Mouse (Mus musculus) limb, embryonic 14.5 days (tissue): ENCODE results near the gene Nek9. TPM values are rescaled to one million over a fixed set of nuclear protein-coding genes. Genes with fewer than 3 reads are reported as not detected.
A peak's percentile ranks its signal among the peaks of the same experiment; 100 is the strongest.

ENCODE experiments used
- ATAC-seq: fragments of 200-750 bp; cut with Nextera tagmentation; 2 replicates; pipeline ENCODE4 v1.8.0; 2017; ENCODE audit warnings: low read depth, moderate number of reproducible peaks, moderate TSS enrichment; ENCODE audit not compliant: low FRiP score
- DNase-seq: peaks from one replicate; pipeline ENCODE4 v3.0.0-alpha.2; 2015; ENCODE audit warnings: low spot score
- H3K27ac ChIP-seq: fragments of 300-500 bp; sonication (generic); replicated peaks from 2 replicates; pipeline ENCODE4 v1.5.1; 2014; ENCODE audit warnings: low read depth, mild to moderate bottlenecking, low read length, moderate library complexity, mixed read lengths
- H3K27me3 ChIP-seq: fragments of 300-500 bp; sonication (generic); 2 replicates; pipeline ENCODE4 v1.6.1; 2014; ENCODE audit warnings: low read length, mixed read lengths; ENCODE audit not compliant: control insufficient read depth, insufficient read depth
- H3K36me3 ChIP-seq: fragments of 300-500 bp; sonication (generic); 2 replicates; pipeline ENCODE4 v1.6.1; 2014; ENCODE audit warnings: mild to moderate bottlenecking, low read length, moderate library complexity, mixed read lengths; ENCODE audit not compliant: control insufficient read depth, insufficient read depth
- H3K4me1 ChIP-seq: fragments of 300-500 bp; sonication (generic); 2 replicates; pipeline ENCODE4 v1.6.1; 2014; ENCODE audit warnings: antibody characterized with exemption, low read length, mixed read lengths; ENCODE audit not compliant: control insufficient read depth, insufficient read depth
- H3K4me2 ChIP-seq: fragments of 300-500 bp; sonication (generic); replicated peaks from 2 replicates; pipeline ENCODE4 v1.6.1; 2014; ENCODE audit warnings: low read depth, mild to moderate bottlenecking, low read length, moderate library complexity; ENCODE audit not compliant: severe bottlenecking
- H3K4me3 ChIP-seq: fragments of 300-500 bp; sonication (generic); replicated peaks from 2 replicates; pipeline ENCODE4 v1.5.1; 2014; ENCODE audit warnings: low read length
- H3K9ac ChIP-seq: fragments of 300-500 bp; sonication (generic); 2 replicates; pipeline ENCODE4 v1.6.1; 2014; ENCODE audit warnings: mild to moderate bottlenecking, low read depth, low read length, moderate library complexity; ENCODE audit not compliant: severe bottlenecking
- H3K9me3 ChIP-seq: fragments of 300-500 bp; sonication (generic); 2 replicates; pipeline ENCODE4 v1.6.1; 2016; ENCODE audit warnings: low read length; ENCODE audit not compliant: control insufficient read depth
- POLR2A ChIP-seq: fragments of 200-500 bp; IDR thresholded peaks from 2 replicates; pipeline ENCODE4 v1.8.0; 2012; ENCODE audit warnings: inconsistent platforms, mild to moderate bottlenecking, moderate library complexity, borderline replicate concordance; ENCODE audit not compliant: insufficient read depth, insufficient read length; ENCODE audit errors: extremely low read depth
- WGBS: fragments of 180-500 bp; shearing (Covaris S2); extraction: QIAGEN DNeasy Blood & Tissue Kit; methylation state at CpG from one replicate; pipeline ENCODE4 v1.1.7; 2014; 5-methylcytosine and 5-hydroxymethylcytosine counted together
- polyA plus RNA-seq, 2 experiments: library from polyadenylated mRNA; depleted of rRNA in 1 of 2; stranded (reverse) in 1 of 2; unstranded in 1 of 2; fragments of >200 nt; fragmentation: Nextera tagmentation in 1 of 2; extraction: Ambion mirVana in 1 of 2; gene quantifications; 2 replicates each; pipeline versions ENCODE4 v1.2.1 to v1.2.3; 2012 to 2014

The Nek9 gene
- polyA plus RNA-seq, 2 experiments: 22.0 to 47.4 TPM

DNA sequence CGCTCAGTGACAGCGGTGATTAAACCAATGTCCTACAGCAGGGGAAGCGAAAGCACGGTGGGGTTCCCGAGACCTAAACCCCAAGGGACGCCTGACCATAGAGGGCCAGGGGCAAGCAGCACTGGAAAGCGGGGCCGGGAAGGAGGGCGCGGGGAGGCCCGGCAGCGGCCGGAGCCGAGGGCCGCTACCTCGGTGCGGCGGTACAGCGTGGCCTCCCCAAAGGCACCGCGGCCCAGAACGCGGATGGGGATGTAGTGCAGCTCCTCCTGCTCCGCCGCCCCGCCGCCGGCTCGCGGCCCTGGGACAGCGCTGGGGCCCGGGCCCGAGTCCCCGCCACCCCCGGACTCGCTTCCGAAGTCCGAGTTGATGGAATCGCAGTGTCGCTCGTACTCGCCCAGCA, 347 bp downstream of the Nek9 start:
- no peaks in the 10 kb centered on the region for H3K9me3 ChIP-seq

GRCm38 (mm10) chr12:85337567-85338311, 1.4 kb downstream of the Nek9 start:
- Histone ChIP-seq H3K4me2 (peak overlapping the region; percentile 62), H3K9me3 (no peaks in the 10 kb centered on the region), H3K27ac (no peak overlapping the region), H3K4me1 (peaks cover 11% of the 10 kb centered on the region), H3K4me3 (peak overlapping the region; percentile 97), H3K27me3 (no peaks in the 10 kb centered on the region), H3K36me3 (peaks cover 38% of the 10 kb centered on the region), H3K9ac (no peak overlapping the region)
- DNase-seq (no peak), ATAC-seq (no peak)
- TF ChIP-seq POLR2A: no peak
- 86% methylated on average over 6 of the region's 6 CpGs for WGBS

More for the DNA sequence above, 347 bp downstream of the Nek9 start:
- under 1% methylated on average over 30 of the region's 42 CpGs for WGBS
- peak; percentile 64 for ATAC-seq
- peak overlapping the region; percentile 96 for H3K9ac ChIP-seq
- H3K4me3 ChIP-seq: peak overlapping the region; percentile 97
- H3K27me3 ChIP-seq: no peaks in the 10 kb centered on the region
- peak; percentile 12 for DNase-seq
- H3K4me2 ChIP-seq: peak overlapping the region; percentile 62
- H3K4me1 ChIP-seq: peaks cover 11% of the 10 kb centered on the region
- peak overlapping the region; percentile 85 for H3K27ac ChIP-seq
- no peak for TF ChIP-seq POLR2A
- H3K36me3 ChIP-seq: peaks cover 27% of the 10 kb centered on the region

DNA sequence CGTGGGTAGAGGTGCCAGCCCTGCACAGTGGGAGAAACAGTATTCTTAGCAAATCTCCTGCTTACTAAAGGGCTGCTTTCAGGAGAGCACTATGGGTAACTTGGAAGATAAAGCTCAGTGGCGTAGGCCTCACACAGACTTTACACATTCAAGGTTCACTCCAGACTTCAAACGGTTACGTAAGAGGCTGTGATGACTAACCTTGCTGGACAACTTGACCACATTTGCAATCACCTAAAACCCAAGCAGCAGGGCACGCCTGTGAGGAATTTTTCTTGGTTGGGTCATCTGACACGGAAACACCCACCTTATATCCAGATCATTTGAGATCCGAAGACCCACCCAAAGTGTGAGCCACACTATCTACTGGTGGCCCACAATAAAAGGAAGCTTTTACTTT, 9.0 kb downstream of the Nek9 start:
- H3K4me3 ChIP-seq: no peak overlapping the region
- H3K9me3 ChIP-seq: no peaks in the 10 kb centered on the region
- H3K4me2 ChIP-seq: no peak overlapping the region
- 94% methylated on average over 7 of the region's 7 CpGs for WGBS
- TF ChIP-seq POLR2A: no peak
- no peaks in the 10 kb centered on the region for H3K4me1 ChIP-seq
- no peak for DNase-seq
- H3K27ac ChIP-seq: no peak overlapping the region
- no peaks in the 10 kb centered on the region for H3K27me3 ChIP-seq
- peaks cover 87% of the 10 kb centered on the region for H3K36me3 ChIP-seq
- no peak overlapping the region for H3K9ac ChIP-seq
- ATAC-seq: no peak

DNA sequence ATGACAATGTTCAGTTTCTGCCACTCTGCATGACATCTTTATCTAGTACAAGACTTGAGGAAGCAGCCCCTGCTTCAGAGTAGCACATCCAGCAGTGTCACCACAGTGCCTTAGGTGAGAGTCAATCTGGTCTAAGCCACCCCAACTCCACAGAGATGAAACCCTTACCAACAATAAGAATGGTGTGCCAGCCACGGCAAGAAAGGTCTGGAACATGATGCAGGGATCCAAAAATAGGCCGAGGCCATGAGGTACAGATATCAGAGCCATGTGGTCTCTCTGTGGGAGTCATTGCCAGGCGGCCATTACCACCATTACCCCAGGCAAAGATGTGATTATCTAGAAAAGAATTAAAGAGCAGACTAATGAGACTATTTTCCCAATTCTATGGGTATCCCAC, 30.5 kb downstream of the Nek9 start:
- no peaks in the 10 kb centered on the region for H3K27me3 ChIP-seq
- ATAC-seq: no peak
- no peak overlapping the region for H3K9ac ChIP-seq
- H3K4me2 ChIP-seq: no peak overlapping the region
- no peaks in the 10 kb centered on the region for H3K9me3 ChIP-seq
- no peak overlapping the region for H3K27ac ChIP-seq
- no peak for DNase-seq
- no peak overlapping the region for H3K4me3 ChIP-seq
- peaks cover 96% of the 10 kb centered on the region for H3K36me3 ChIP-seq
- H3K4me1 ChIP-seq: peaks cover 3% of the 10 kb centered on the region; the same call in 1 of the 2 replicates
- no peak for TF ChIP-seq POLR2A
- 53% methylated on average over 3 of the region's 3 CpGs for WGBS

DNA sequence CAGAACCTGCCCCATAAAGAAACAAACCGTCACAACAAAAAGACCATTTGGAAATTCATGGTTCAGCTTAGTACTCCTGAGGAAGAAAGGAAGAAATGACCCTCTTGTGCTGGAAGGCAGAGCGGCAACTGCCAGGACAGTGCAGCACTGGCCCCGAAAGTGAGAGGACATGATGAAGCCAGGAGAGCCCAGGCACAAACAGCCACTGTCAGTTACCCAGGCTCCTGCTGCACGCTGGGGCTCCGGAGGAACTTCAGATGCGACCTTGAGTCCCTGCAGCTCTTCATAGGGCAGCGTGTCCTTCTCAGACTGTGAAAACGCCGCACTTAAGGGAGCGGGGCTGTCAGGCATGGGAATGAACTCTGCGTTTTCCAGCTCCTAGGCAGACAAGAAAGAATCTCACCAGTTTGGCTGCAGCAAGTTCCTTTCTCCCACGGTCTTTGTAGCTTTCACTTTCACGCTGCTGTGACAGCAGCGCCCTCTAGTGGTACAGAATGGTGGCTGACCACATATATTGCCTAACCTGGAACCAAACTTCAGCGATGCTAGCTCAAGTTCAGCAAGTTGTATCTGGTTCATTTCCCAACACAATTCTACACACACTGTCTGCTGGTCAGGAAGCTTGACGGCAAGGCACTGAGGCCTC, 33.8 kb downstream of the Nek9 start:
- Histone ChIP-seq H3K4me1 (peaks cover 3% of the 10 kb centered on the region; the same call in 1 of the 2 replicates), H3K9me3 (no peaks in the 10 kb centered on the region), H3K27me3 (no peaks in the 10 kb centered on the region), H3K4me2 (no peak overlapping the region), H3K27ac (0 out of 2 replicates have a peak overlapping the region, but pooled peaks have one; percentile 4), H3K4me3 (no peak overlapping the region), H3K9ac (no peak overlapping the region), H3K36me3 (peaks cover 95% of the 10 kb centered on the region)
- no peak for TF ChIP-seq POLR2A
- 47% methylated on average over 16 of the region's 16 CpGs for WGBS
- ATAC-seq (peak; percentile 78; the same call in 1 of the 2 replicates), DNase-seq (peak; percentile 89)
